Mouse (Mus musculus) kidney, adult 10 weeks (tissue): Measurements from ENCODE around the gene Psmd6. TPM values are rescaled to one million over a fixed set of nuclear protein-coding genes. Genes with fewer than 3 reads are reported as not detected.

Source experiments
- polyA plus RNA-seq: library from polyadenylated mRNA; stranded (reverse); fragments of 350-450 nt; fragmentation: Illumina TruSeq; extraction: RNeasy Lipid Tissue Mini Kit (QIAGEN cat#74804); gene quantifications from one replicate; pipeline ENCODE4 v1.2.3, GENCODE M21; 2014; ENCODE audit warnings: low read depth, low replicate concordance

Psmd6 gene
- 184 TPM for polyA plus RNA-seq

DNA sequence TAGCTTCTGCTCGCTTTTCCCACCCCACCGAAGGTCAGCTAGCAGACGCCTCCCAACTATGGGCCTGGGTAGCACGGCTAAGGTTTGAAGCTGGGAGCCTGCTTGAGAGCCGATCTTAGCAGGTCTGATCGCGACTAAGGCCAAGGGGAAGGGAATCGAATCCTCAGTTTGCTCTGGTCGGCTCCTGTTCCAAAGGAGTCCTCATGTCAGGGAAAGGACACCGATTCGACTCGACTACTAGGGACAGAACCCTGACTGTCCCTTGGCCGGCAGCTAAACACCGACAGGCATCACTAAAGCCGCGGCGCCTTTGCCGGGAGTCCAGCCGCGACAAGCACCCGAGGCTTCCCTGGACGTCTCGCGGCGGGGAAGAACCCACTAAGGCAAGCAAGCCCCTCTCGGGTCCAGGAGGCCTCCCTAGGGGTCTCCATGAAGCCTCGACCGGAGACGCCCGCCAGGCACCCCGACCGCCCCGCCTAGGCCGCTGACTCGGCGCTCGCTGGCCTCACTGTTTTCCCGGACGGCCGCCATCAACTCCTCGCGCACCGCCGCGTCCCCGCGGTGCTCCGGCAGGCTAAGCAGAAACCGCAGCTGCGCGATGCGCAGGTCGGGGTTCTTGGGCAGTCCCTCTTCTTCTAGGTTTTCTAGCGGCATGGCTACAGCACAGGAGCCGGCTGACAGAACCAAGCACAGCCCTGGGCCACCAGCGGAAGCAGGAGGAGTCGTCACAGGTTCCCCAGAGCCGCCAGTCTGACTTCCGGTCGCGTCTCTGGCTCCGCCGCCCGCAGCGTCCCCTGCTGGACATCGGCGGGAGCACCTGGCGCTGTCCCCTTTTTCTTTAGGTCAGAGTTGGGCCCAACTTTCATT lies at the start of gene Psmd6:
Psmd6 (minus strand) TSS at position 755 of the 867 bp plus-strand sequence.

Other genes with a start within 250 kb of the Psmd6 start
- not detected for gene Gm281, start 206.5 kb downstream of the Psmd6 start, polyA plus RNA-seq
- gene Atxn7, start 159.5 kb downstream of the Psmd6 start, polyA plus RNA-seq = 20.2 TPM
- 448 TPM for gene Thoc7, start 159.1 kb downstream of the Psmd6 start, polyA plus RNA-seq
- gene Olfr720, start 65.9 kb upstream of the Psmd6 start, polyA plus RNA-seq = not detected
- gene Olfr31, start 201.8 kb upstream of the Psmd6 start, polyA plus RNA-seq = not detected
- gene Il3ra, start 225.3 kb upstream of the Psmd6 start, polyA plus RNA-seq = not detected